Mouse (Mus musculus) cerebellum, adult 8-10 months (tissue): Measurements from ENCODE around the gene BC029722.

ENCODE experiments used
- DNase-seq: peaks from one replicate; pipeline ENCODE4 v3.0.0; 2022

BC029722 gene

GRCm38 (mm10) chr2:155778004-155778403 lies 41.2 kb downstream of the BC029722 start:
- peak; percentile 39 for DNase-seq

- peak; percentile 37 for DNase-seq
These were observed 41.6 kb downstream of the BC029722 start for GRCm38 (mm10) chr2:155777688-155777985.

- peak; percentile 42 for DNase-seq
These were observed 42.2 kb downstream of the BC029722 start for GRCm38 (mm10) chr2:155776824-155777687.

- DNase-seq: peak; percentile 78
These were observed 43.5 kb downstream of the BC029722 start for GRCm38 (mm10) chr2:155775685-155776263.

- no peak for DNase-seq
These were observed 44.1 kb downstream of the BC029722 start, which contains the start of gene Mmp24 for GRCm38 (mm10) chr2:155774927-155775684. Gene Mmp24, plus strand, starts transcription at chr2:155775342.

GRCm38 (mm10) chr2:155774261-155774926 lies 44.8 kb downstream of the BC029722 start:
- peak; percentile 56 for DNase-seq

GRCm38 (mm10) chr2:155773664-155774063 lies 45.6 kb downstream of the BC029722 start:
- DNase-seq: peak; percentile 44
